Mouse (Mus musculus): ENCODE measurements around the gene Zcwpw1.

DNA sequence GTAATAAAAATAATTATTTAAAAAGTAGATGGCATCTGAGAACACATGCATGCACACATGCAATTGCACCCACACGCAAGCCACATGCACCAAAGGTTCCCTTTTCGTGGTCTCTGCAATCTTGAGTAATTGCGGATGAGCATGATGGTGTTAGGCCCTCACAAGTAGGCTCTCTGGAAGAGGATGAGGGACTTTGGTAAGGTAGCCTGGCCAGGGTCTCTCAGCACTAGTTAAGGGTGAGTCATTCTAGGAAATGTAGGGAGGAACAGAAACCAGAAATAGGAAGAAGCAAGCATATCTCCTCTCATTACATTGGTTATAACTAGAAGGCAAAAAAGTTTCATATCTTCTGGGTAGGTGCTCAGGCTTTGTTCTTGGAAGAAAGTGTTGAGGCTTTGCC lies 37.4 kb downstream of the Zcwpw1 start:
- TF ChIP-seq POLR2AphosphoS5 (IDR thresholded peaks at IDR 0.05; ENCODE audit: borderline replicate concordance, low read depth, low read length): no peak
- no peak for TF ChIP-seq POLR2A (IDR thresholded peaks at IDR 0.05; ENCODE audit: control insufficient read depth in 1 of 2, insufficient read depth in 1 of 2, low read depth in 1 of 2, low read length in 2 of 2, poor library complexity in 1 of 2)
